Mouse (Mus musculus): Measurements from ENCODE around the gene Adcy5.

DNA sequence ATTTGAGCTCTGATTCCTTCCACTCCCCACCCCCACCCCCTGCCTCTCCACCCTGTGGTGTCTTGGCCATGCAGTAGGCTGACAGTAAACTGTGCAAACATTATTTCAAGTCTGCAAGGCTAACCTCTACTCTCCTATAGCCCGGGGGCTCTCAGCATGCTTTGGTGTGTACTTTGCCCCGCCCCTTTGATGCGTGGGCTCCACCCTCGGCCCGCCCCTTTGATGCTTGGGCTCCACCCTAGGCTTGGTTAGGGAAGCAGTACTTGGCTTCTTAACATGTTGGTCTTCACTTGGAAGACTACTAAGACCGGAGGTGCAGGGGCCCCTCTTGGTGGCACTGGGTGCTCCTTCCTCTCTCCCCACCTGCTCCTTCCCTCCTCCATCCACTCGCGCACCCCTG, 4.9 kb downstream of the Adcy5 start:
- no peak for TF ChIP-seq POLR2A (IDR thresholded peaks at IDR 0.05; ENCODE audit: insufficient read depth, low read depth, low read length)
- TF ChIP-seq CTCF (IDR thresholded peaks at IDR 0.05), result no peak
- TF ChIP-seq EP300 (IDR thresholded peaks at IDR 0.05; ENCODE audit: insufficient read depth, low read depth, low read length), result no peak
